Mouse (Mus musculus) bone marrow, adult 2 months (tissue): ENCODE results near the gene Fscn1.

ENCODE experiments used
- CTCF ChIP-seq: fragments of 200-500 bp; IDR thresholded peaks from 2 replicates; pipeline ENCODE4 v1.5.1; 2011; ENCODE audit warnings: low read length, control low read depth; ENCODE audit not compliant: control insufficient read depth, insufficient read depth
- POLR2A ChIP-seq: fragments of 200-500 bp; IDR thresholded peaks from 2 replicates; pipeline ENCODE4 v1.6.1; 2011; ENCODE audit warnings: low read depth, mild to moderate bottlenecking, control low read depth, low read length, borderline replicate concordance; ENCODE audit not compliant: control insufficient read depth

DNA sequence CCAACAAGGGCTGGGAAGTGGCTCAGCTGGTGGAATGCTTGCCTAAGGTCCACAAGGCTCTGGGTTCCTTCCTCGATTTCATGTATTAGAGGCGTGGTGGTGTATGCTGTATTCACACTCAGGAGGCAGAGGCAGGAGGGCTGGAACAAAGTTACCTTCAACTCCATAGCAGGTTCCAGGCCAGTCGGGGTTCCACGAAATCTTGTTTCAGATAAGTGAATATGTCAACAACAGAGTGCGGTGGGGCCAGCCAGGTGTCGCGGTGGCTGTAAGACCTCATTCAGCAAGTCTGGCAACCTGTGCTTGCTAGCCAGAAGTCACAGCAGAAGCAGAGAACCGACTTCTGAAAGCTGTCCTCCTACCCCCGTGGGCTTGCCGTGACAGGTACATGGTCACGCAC, 44.9 kb upstream of the Fscn1 start:
- TF ChIP-seq POLR2A (no peak), CTCF (no peak)
